Mouse (Mus musculus) adrenal gland, postnatal 14 days (tissue): Measurements from ENCODE around the gene Bbs2. TPM values are rescaled to one million over a fixed set of nuclear protein-coding genes. Genes with fewer than 3 reads are reported as not detected.
A peak's percentile ranks its signal among the peaks of the same experiment; 100 is the strongest.

ENCODE experiments used
- DNase-seq: peaks from one replicate; pipeline ENCODE4 v3.0.0; 2021; ENCODE audit warnings: mixed read lengths
- total RNA-seq: library from RNA; stranded (reverse); gene quantifications from 2 replicates; pipeline ENCODE4 v1.2.3, GENCODE M21; 2021

The Bbs2 gene
- total RNA-seq, 1 experiment from 2014 or later, result 19.6 TPM

DNA sequence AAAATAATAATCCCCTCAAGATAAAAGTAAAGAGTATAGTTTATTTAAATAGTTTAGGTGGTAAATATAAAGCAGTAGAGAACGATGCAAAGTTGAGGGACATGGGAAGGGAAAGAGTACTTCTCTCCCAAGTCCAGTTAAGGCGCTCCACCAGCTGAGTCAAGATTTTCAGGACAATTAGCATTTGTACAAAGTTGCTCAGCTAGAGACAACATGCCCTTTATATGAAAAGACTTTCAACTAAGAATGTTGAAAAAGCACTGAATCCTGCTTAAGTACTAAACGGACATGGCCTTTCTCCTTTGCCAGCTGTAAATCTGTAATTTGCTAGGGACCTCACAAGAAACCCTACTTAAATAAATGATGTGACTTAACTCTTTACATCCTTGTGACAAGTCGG is 268 bp upstream of the Bbs2 start:
- no peak for DNase-seq

- DNase-seq, result no peak
These were observed 4.4 kb downstream of the Bbs2 start for GRCm38 (mm10) chr8:94094281-94094680.

GRCm38 (mm10) chr8:94092848-94093247 is 5.9 kb downstream of the Bbs2 start:
- DNase-seq, result no peak

DNA sequence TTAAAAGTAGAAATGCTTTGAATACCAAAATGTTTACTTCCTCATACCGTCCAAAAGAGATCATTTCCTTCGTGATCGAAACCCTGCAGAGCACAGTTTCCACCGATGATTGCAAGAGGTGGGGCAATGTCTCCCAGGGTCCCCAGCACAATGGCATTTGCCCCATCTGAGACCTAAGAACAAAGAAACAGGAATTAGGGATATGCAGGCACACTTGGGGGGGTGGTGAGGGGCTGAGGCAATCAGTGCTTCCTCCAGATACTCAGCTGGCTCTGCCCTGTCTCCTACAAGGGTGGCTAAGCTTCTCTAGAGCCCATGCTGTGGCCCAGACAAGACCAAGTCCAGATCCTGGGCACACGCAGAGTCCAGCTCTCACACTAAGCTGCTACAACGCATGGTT is 9.0 kb downstream of the Bbs2 start:
- no peak for DNase-seq

DNA sequence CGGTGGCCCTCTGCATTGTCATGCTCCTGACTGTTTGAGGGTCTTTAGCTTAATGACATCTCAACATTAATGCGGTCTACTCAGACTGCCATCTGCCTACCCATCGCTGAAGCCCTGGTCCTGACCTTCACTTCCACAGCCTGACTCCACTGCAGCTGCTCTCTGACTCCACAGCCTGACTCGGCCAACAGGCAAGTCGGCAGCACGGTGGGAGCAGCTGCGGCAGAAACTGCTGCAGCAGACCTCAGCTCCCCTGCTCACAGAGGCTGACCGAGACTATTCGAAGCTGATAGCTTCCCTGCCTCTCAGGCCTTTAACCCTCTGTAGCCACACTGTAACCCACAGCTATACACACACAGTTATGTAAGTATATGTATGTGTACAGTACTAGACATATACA is 10.8 kb downstream of the Bbs2 start:
- no peak for DNase-seq

DNA sequence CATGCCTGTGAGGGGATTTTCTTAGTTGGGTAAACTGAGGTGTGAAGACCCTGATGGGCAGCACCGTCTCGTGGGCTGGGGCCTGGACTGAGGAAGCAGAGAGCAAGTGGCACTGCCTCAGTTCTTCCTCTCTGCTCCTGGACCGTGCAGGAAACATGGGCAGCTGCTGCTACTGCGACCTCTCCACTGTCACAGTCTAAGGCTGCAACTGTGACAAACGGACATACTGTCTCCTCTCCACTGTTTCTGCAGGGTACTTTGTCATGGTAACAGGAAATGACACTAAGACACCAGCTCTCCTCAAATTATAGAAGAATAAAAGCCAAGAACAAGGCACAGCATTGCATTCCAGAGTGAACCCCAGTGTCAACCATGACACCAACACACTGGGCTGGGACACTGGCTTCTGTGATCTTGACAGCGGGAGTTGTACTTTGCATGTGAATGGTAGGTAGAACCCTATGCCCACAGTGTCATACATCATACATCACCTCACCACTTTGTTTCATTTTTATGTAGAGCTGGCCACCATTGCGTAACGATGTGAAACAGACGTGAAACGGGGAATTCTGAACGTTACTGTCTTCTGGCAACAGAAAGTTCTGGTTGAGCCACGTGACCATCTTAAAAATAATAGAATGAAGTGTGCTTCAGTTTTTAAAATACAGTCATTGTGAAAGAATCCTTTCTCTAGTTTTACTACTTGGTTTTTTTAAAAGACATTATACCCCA is 22.1 kb downstream of the Bbs2 start:
- DNase-seq, result no peak

DNA sequence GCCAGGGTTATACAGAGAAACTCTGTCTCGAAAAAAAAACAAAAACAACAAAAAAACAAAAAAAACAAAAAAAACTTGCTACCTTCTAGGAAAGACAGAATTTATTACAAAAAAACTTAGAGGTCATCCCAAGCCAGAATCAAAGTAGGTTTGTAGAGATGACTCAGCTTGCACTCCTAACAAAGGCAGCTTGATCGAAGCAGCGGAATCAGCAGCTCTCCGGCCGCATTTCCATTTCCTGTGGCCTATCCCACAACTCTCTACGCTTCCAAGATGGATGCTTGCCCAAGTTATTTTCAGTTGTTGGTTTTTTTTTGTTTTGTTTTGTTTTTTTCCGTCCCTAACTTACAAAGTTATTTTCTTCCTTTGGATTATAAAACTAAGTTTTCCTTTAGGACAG is 29.9 kb downstream of the Bbs2 start:
- no peak for DNase-seq

- no peak for DNase-seq
These were observed 32.4 kb downstream of the Bbs2 start for GRCm38 (mm10) chr8:94066121-94066863.

GRCm38 (mm10) chr8:94057157-94057854 is 41.4 kb downstream of the Bbs2 start:
- DNase-seq, result peak; percentile 59

- no peak for DNase-seq
These were observed 46.0 kb downstream of the Bbs2 start for GRCm38 (mm10) chr8:94052696-94053095.

GRCm38 (mm10) chr8:94047845-94048244 is 50.9 kb downstream of the Bbs2 start:
- DNase-seq, result no peak

- no peak for DNase-seq
These were observed 60.9 kb downstream of the Bbs2 start for GRCm38 (mm10) chr8:94037806-94038205.

GRCm38 (mm10) chr8:94036944-94037524 is 61.7 kb downstream of the Bbs2 start, which contains the start of the genes Nudt21 and Ogfod1:
TSS of gene Nudt21 (minus strand) at chr8:94037031.
TSS of gene Ogfod1 (plus strand) at chr8:94037198.
- peak; percentile 94 for DNase-seq

DNA sequence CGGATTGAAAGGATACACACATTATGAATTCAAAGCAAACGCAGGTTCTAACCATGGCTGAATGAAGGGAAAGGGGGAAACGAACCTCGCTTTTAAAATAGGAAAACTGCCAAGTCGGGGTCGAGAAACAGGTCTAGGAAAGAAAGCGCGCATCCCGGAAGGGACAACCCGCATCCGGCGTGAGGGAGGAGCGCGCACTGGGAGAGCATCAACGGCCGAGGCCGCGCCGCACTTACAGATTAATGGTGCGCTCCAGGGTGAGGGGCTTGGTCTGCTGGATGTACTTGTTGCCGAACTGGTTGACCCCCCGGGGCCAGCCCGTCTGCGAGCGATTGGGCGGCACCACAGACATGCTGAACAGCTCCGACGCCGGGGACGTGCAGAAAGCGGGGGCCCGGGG is 62.2 kb downstream of the Bbs2 start:
- peak; percentile 85 for DNase-seq

- DNase-seq, result no peak
These were observed 63.5 kb downstream of the Bbs2 start for GRCm38 (mm10) chr8:94035200-94035599.

- DNase-seq, result no peak
These were observed 65.1 kb downstream of the Bbs2 start for GRCm38 (mm10) chr8:94033601-94034000.

- DNase-seq, result no peak
These were observed 69.0 kb downstream of the Bbs2 start for GRCm38 (mm10) chr8:94029701-94030100.

- DNase-seq, result no peak
These were observed 74.8 kb downstream of the Bbs2 start for GRCm38 (mm10) chr8:94023916-94024315.
